Mouse (Mus musculus) gastrocnemius, postnatal 10 days (tissue): ENCODE data around the gene Hvcn1. TPM values are rescaled to one million over a fixed set of nuclear protein-coding genes. Genes with fewer than 3 reads are reported as not detected.
A peak's percentile ranks its signal among the peaks of the same experiment; 100 is the strongest.

Source experiments
- DNase-seq: peaks from one replicate; pipeline ENCODE4 v3.0.0; 2021; ENCODE audit warnings: mixed read lengths
- total RNA-seq, 2 experiments: library from RNA; stranded (reverse); gene quantifications; 2 replicates each; pipeline ENCODE4 v1.2.3; 2021

The Hvcn1 gene
- total RNA-seq, 2 experiments from 2014 or later = 4.0 to 4.3 TPM

- no peak for DNase-seq
Measured at GRCm38 (mm10) chr5:122234319-122235195, 28.0 kb downstream of the Hvcn1 start.

GRCm38 (mm10) chr5:122235196-122235836, 28.7 kb downstream of the Hvcn1 start:
- no peak for DNase-seq

GRCm38 (mm10) chr5:122237200-122237599, 30.6 kb downstream of the Hvcn1 start:
- no peak for DNase-seq

GRCm38 (mm10) chr5:122239618-122240017, 33.0 kb downstream of the Hvcn1 start:
- no peak for DNase-seq

GRCm38 (mm10) chr5:122240521-122240920, 33.9 kb downstream of the Hvcn1 start:
- DNase-seq = no peak

- DNase-seq = no peak
Measured at GRCm38 (mm10) chr5:122240989-122241388, 34.4 kb downstream of the Hvcn1 start.

GRCm38 (mm10) chr5:122242521-122243123, 36.0 kb downstream of the Hvcn1 start:
- no peak for DNase-seq

GRCm38 (mm10) chr5:122243781-122244523, 37.3 kb downstream of the Hvcn1 start:
- no peak for DNase-seq

- no peak for DNase-seq
Measured at GRCm38 (mm10) chr5:122245186-122245585, 38.6 kb downstream of the Hvcn1 start.

- no peak for DNase-seq
Measured at GRCm38 (mm10) chr5:122246547-122247167, 40.1 kb downstream of the Hvcn1 start.

- DNase-seq = no peak
Measured at GRCm38 (mm10) chr5:122247529-122247928, 40.9 kb downstream of the Hvcn1 start.

GRCm38 (mm10) chr5:122247934-122248333, 41.3 kb downstream of the Hvcn1 start:
- DNase-seq = no peak

GRCm38 (mm10) chr5:122249281-122249680, 42.7 kb downstream of the Hvcn1 start:
- DNase-seq = no peak

- no peak for DNase-seq
Measured at GRCm38 (mm10) chr5:122251895-122252606, 45.4 kb downstream of the Hvcn1 start.

GRCm38 (mm10) chr5:122258027-122258741, 51.6 kb downstream of the Hvcn1 start:
- no peak for DNase-seq

- DNase-seq = no peak
Measured at GRCm38 (mm10) chr5:122262104-122262503, 55.5 kb downstream of the Hvcn1 start.

- DNase-seq = peak; percentile 93
Measured at GRCm38 (mm10) chr5:122263933-122264905, 57.6 kb downstream of the Hvcn1 start, which contains the start of gene Tctn1. Gene Tctn1 (minus strand): TSS chr5:122264460.

- DNase-seq = no peak
Measured at GRCm38 (mm10) chr5:122265187-122265586, 58.6 kb downstream of the Hvcn1 start.

- DNase-seq = no peak
Measured at GRCm38 (mm10) chr5:122265942-122266341, 59.3 kb downstream of the Hvcn1 start.
